Mouse (Mus musculus) liver, embryonic 11.5 days (tissue): ENCODE measurements around the gene Gm42791. TPM values are rescaled to one million over a fixed set of nuclear protein-coding genes. Genes with fewer than 3 reads are reported as not detected.

Source experiments
- ATAC-seq: fragments of 200-750 bp; cut with Nextera tagmentation; replicated peaks from 2 replicates; pipeline ENCODE4 v1.8.0; 2017; ENCODE audit warnings: moderate number of reproducible peaks, mild to moderate bottlenecking, moderate TSS enrichment, moderate library complexity; ENCODE audit not compliant: low FRiP score
- DNase-seq: peaks from one replicate; pipeline ENCODE4 v3.0.0-alpha.2; 2017; ENCODE audit warnings: low spot score
- H3K27ac ChIP-seq: fragments of 300-500 bp; sonication (generic); 2 replicates; pipeline ENCODE4 v1.5.1; 2014; ENCODE audit warnings: mild to moderate bottlenecking, low read depth, low read length, control low read depth
- H3K27me3 ChIP-seq: fragments of 300-500 bp; sonication (generic); replicated peaks from 2 replicates; pipeline ENCODE4 v1.6.1; 2014; ENCODE audit warnings: low read length, mixed read lengths; ENCODE audit not compliant: control insufficient read depth, insufficient read depth
- H3K36me3 ChIP-seq: fragments of 300-500 bp; sonication (generic); 2 replicates; pipeline ENCODE4 v1.6.1; 2014; ENCODE audit warnings: mild to moderate bottlenecking, low read length, moderate library complexity, mixed read lengths; ENCODE audit not compliant: control insufficient read depth, insufficient read depth
- H3K4me1 ChIP-seq: fragments of 300-500 bp; sonication (generic); replicated peaks from 2 replicates; pipeline ENCODE4 v1.6.1; 2014; ENCODE audit warnings: low read length, mixed read lengths; ENCODE audit not compliant: control insufficient read depth, insufficient read depth
- H3K4me2 ChIP-seq: fragments of 300-500 bp; sonication (generic); 2 replicates; pipeline ENCODE4 v1.6.1; 2014; ENCODE audit warnings: mild to moderate bottlenecking, control low read depth, moderate library complexity
- H3K4me3 ChIP-seq: fragments of 300-500 bp; sonication (generic); 2 replicates; pipeline ENCODE4 v1.5.1; 2014; ENCODE audit warnings: low read depth, low read length, control low read depth
- H3K9ac ChIP-seq: fragments of 300-500 bp; sonication (generic); 2 replicates; pipeline ENCODE4 v1.6.1; 2014; ENCODE audit warnings: low read depth, low read length, control low read depth
- H3K9me3 ChIP-seq: fragments of 300-500 bp; sonication (generic); 2 replicates; pipeline ENCODE4 v1.6.1; 2016; ENCODE audit warnings: low read length, inconsistent platforms, mixed read lengths; ENCODE audit not compliant: control insufficient read depth
- WGBS: fragments of 180-500 bp; shearing (Covaris S2); extraction: QIAGEN DNeasy Blood & Tissue Kit; methylation state at CpG from one replicate; pipeline ENCODE4 v1.1.7; 2014; 5-methylcytosine and 5-hydroxymethylcytosine counted together
- polyA plus RNA-seq: library from polyadenylated mRNA; unstranded; fragments of >200 nt; fragmentation: Nextera tagmentation; extraction: Ambion mirVana; gene quantifications from 2 replicates; pipeline ENCODE4 v1.2.1, GENCODE M21; 2014

Gm42791 gene
- polyA plus RNA-seq, 1 experiment from 2014 or later, result not detected

DNA sequence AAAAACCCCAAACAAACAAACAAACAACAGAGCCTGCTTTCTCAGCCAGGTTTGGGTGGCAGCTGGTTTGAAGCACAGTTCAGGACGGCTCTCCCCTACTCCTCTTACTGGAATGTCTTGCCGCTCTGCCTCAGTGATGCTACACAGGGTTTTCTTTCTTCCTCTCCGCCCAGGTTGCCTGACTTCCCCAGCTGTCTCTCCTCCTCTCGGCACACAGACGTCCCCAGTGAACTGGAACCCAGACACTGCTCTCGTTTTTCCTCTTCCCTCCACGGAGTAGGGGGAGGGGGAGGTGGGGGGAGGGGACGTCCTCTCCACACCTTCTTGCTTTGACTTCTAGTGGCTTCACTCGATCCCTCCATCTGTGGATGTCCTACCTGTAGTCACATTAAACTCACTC is 10.1 kb upstream of the Gm42791 start:
- H3K4me2 ChIP-seq, result no peak overlapping the region
- H3K4me3 ChIP-seq, result no peak overlapping the region
- H3K9ac ChIP-seq, result no peak overlapping the region
- ATAC-seq (no peak), DNase-seq (no peak)
- WGBS, result 38% methylated on average over 9 of the region's 9 CpGs
- no peaks in the 10 kb centered on the region for H3K9me3 ChIP-seq
- H3K36me3 ChIP-seq, result no peaks in the 10 kb centered on the region
- no peak overlapping the region for H3K27ac ChIP-seq
- peaks cover 22% of the 10 kb centered on the region for H3K4me1 ChIP-seq
- no peaks in the 10 kb centered on the region for H3K27me3 ChIP-seq

DNA sequence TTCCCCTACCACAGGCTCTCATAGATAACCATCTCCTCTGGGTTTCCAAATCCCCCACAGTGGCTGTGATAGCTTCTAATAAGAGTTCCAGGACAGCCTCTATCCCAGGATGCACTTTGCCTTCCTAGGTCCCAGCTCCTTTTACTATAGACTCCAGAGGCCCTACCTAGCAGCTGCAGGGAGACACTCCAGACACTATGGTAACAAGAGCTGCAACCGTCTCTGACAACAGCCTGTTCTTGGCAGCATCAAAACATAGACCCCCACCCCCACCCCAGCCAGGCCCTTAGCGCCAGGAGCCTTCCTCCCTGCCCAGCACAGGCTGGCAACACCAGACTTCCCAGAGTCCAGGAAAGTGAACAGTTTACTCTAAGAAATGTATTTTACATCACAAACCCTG is 8.2 kb upstream of the Gm42791 start:
- Histone ChIP-seq H3K9me3 (no peaks in the 10 kb centered on the region), H3K27me3 (no peaks in the 10 kb centered on the region), H3K4me3 (no peak overlapping the region), H3K36me3 (no peaks in the 10 kb centered on the region), H3K27ac (no peak overlapping the region), H3K4me1 (peaks cover 22% of the 10 kb centered on the region), H3K9ac (no peak overlapping the region), H3K4me2 (no peak overlapping the region)
- ATAC-seq, result no peak
- 69% methylated on average over 2 of the region's 2 CpGs for WGBS
- DNase-seq, result no peak

- Histone ChIP-seq H3K4me1 (peaks cover 22% of the 10 kb centered on the region), H3K27ac (no peak overlapping the region), H3K4me2 (no peak overlapping the region), H3K36me3 (no peaks in the 10 kb centered on the region), H3K4me3 (no peak overlapping the region), H3K27me3 (no peaks in the 10 kb centered on the region), H3K9ac (no peak overlapping the region), H3K9me3 (no peaks in the 10 kb centered on the region)
- DNase-seq (no peak), ATAC-seq (no peak)
- WGBS, result 75% methylated on average over 6 of the region's 6 CpGs
Observed at GRCm38 (mm10) chr5:149002803-149003115, 7.8 kb upstream of the Gm42791 start.

DNA sequence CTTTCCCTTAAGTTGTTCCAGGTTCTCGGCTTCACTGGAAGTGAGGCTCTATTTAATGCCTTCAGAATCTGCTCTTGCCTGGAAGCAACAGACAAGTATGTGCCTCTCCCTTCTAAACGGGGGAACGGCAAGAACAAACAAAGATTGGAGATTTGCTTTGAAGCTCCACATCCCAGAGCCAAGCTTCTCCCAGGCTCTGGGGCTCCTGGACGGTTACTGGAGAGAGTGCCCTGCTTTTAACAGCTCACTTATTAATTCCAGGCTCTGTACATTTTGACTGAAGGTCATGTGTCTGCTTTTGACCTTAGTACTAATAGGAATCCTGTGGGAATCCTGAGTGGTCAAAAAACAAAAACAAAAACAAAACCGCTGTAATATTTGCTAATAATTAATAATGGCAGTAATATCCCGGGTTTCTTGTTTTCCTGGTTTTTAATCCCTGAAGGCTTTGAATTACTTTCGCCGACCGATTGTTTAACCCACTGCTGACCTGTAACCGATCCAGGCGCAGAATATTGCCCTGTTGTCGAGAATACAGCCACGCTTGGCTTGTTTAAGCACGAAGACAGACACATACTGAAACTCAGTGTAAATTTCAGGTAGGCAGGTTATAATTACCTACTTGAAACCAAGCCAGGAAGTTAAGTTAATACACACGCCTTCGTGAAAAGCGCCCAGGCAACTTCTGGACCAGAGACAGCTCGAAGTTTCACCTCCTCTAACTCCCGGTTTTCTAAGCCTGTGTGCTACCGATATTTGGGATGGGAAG is 7.3 kb upstream of the Gm42791 start:
- no peak for DNase-seq

GRCm38 (mm10) chr5:148999802-149000201 is 4.9 kb upstream of the Gm42791 start:
- Histone ChIP-seq H3K27ac (no peak overlapping the region), H3K9me3 (no peaks in the 10 kb centered on the region), H3K4me1 (peaks cover 8% of the 10 kb centered on the region; the same call in 1 of the 2 replicates), H3K4me2 (no peak overlapping the region), H3K9ac (no peak overlapping the region), H3K36me3 (no peaks in the 10 kb centered on the region), H3K4me3 (no peak overlapping the region), H3K27me3 (no peaks in the 10 kb centered on the region)
- WGBS, result 87% methylated on average over 7 of the region's 7 CpGs
- no peak for DNase-seq
- no peak for ATAC-seq

More for the DNA sequence above, 7.3 kb upstream of the Gm42791 start:
- no peak for ATAC-seq
- Histone ChIP-seq H3K4me2 (no peak overlapping the region), H3K27ac (no peak overlapping the region), H3K4me3 (no peak overlapping the region), H3K9ac (no peak overlapping the region), H3K9me3 (no peaks in the 10 kb centered on the region), H3K4me1 (peaks cover 20% of the 10 kb centered on the region), H3K27me3 (no peaks in the 10 kb centered on the region), H3K36me3 (no peaks in the 10 kb centered on the region)
- WGBS, result 68% methylated on average over 20 of the region's 20 CpGs

DNA sequence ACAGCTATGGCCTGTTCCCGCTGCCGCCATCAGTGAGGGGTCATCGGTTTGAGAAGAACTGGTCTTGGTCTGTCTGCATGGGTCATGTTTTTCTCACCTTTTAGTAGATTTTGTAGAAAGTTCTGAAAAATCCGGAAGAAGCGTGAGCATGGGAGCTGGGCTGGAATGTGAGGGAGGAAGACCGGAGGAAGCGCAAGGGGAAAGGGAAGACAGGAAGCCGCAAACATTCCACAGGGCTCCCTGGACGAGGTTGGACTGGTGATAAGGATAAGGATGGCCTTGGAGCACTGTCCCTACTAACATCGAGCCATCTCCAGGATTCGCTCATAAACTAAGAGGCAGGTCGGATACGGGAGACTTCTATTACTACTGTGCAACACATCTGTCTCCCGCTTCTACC is 3.6 kb upstream of the Gm42791 start:
- no peak overlapping the region for H3K9ac ChIP-seq
- no peak overlapping the region for H3K4me2 ChIP-seq
- ATAC-seq (no peak), DNase-seq (no peak)
- 61% methylated on average over 14 of the region's 14 CpGs for WGBS
- H3K9me3 ChIP-seq, result no peaks in the 10 kb centered on the region
- no peaks in the 10 kb centered on the region for H3K27me3 ChIP-seq
- no peak overlapping the region for H3K4me3 ChIP-seq
- no peaks in the 10 kb centered on the region for H3K36me3 ChIP-seq
- H3K4me1 ChIP-seq, result peaks cover 14% of the 10 kb centered on the region; the same call in 1 of the 2 replicates
- H3K27ac ChIP-seq, result no peak overlapping the region

GRCm38 (mm10) chr5:148996709-148997037 is 1.7 kb upstream of the Gm42791 start:
- Histone ChIP-seq H3K27ac (no peak overlapping the region), H3K4me3 (no peak overlapping the region), H3K4me1 (peaks cover 11% of the 10 kb centered on the region; the same call in 1 of the 2 replicates), H3K27me3 (no peaks in the 10 kb centered on the region), H3K36me3 (no peaks in the 10 kb centered on the region), H3K9ac (no peak overlapping the region), H3K9me3 (no peaks in the 10 kb centered on the region), H3K4me2 (no peak overlapping the region)
- DNase-seq (no peak), ATAC-seq (no peak)
- WGBS, result 67% methylated on average over 4 of the region's 4 CpGs

- WGBS, result 72% methylated on average over 9 of the region's 9 CpGs
- Histone ChIP-seq H3K4me3 (no peak overlapping the region), H3K4me1 (peaks cover 11% of the 10 kb centered on the region; the same call in 1 of the 2 replicates), H3K27ac (peak overlapping the region; percentile 80; the same call in 1 of the 2 replicates), H3K9me3 (no peaks in the 10 kb centered on the region), H3K9ac (no peak overlapping the region), H3K4me2 (no peak overlapping the region), H3K36me3 (no peaks in the 10 kb centered on the region), H3K27me3 (no peaks in the 10 kb centered on the region)
- ATAC-seq (no peak), DNase-seq (no peak)
Observed at GRCm38 (mm10) chr5:148995962-148996708, 1.2 kb upstream of the Gm42791 start.

DNA sequence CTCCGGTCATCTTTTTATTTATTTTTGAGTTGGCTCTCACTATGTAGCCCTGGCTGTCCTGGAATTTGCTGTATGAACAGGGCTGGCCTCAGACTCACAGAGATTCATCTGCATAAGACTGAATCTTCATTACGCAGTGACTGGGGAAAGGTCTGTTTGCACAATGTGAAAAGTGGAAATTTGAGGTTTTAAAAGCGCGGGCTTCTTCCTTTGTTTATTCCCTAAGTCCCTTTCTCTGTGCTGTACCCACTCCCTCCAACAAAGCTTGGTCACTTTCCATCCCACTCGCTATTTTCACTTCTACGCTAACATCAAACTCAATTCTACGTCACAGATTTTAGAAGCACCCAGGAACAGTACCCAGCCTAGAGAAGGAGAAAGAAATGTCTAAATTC is 639 bp downstream of the Gm42791 start:
- H3K9ac ChIP-seq, result peak overlapping the region; percentile 65
- DNase-seq, result no peak
- no peak for ATAC-seq
- H3K36me3 ChIP-seq, result no peaks in the 10 kb centered on the region
- no peaks in the 10 kb centered on the region for H3K9me3 ChIP-seq
- peaks cover 11% of the 10 kb centered on the region; the same call in 1 of the 2 replicates for H3K4me1 ChIP-seq
- peak overlapping the region; percentile 80 for H3K27ac ChIP-seq
- WGBS, result 64% methylated on average over 7 of the region's 7 CpGs
- peak overlapping the region; percentile 77 for H3K4me2 ChIP-seq
- H3K4me3 ChIP-seq, result peak overlapping the region; percentile 57
- no peaks in the 10 kb centered on the region for H3K27me3 ChIP-seq
